Mouse (Mus musculus) stomach, postnatal 0 days (tissue): ENCODE measurements around the gene Trdmt1. TPM values are rescaled to one million over a fixed set of nuclear protein-coding genes. Genes with fewer than 3 reads are reported as not detected.

Source experiments
- ATAC-seq: fragments of 200-750 bp; cut with Nextera tagmentation; 2 replicates; pipeline ENCODE4 v1.8.0; 2017; ENCODE audit not compliant: low FRiP score, low TSS enrichment
- DNase-seq: peaks from one replicate; pipeline ENCODE4 v3.0.0-alpha.2; 2016; ENCODE audit warnings: low spot score
- H3K27ac ChIP-seq: fragments of 300-500 bp; sonication (generic); replicated peaks from 2 replicates; pipeline ENCODE4 v1.5.1; 2014; ENCODE audit warnings: mild to moderate bottlenecking, control low read depth
- H3K27me3 ChIP-seq: fragments of 300-500 bp; sonication (generic); 2 replicates; pipeline ENCODE4 v1.6.1; 2014; ENCODE audit warnings: low read length; ENCODE audit not compliant: control insufficient read depth, insufficient read depth
- H3K36me3 ChIP-seq: fragments of 300-500 bp; sonication (generic); 2 replicates; pipeline ENCODE4 v1.6.1; 2014; ENCODE audit warnings: low read length, mixed read lengths; ENCODE audit not compliant: control insufficient read depth, insufficient read depth
- H3K4me1 ChIP-seq: fragments of 300-500 bp; sonication (generic); replicated peaks from 2 replicates; pipeline ENCODE4 v1.6.1; 2014; ENCODE audit warnings: antibody characterized with exemption; ENCODE audit not compliant: control insufficient read depth, insufficient read depth
- H3K4me2 ChIP-seq: fragments of 300-500 bp; sonication (generic); replicated peaks from 2 replicates; pipeline ENCODE4 v1.6.1; 2014; ENCODE audit warnings: low read depth, mild to moderate bottlenecking, control low read depth, moderate library complexity
- H3K4me3 ChIP-seq: fragments of 300-500 bp; sonication (generic); 2 replicates; pipeline ENCODE4 v1.5.1; 2014; ENCODE audit warnings: low read depth, low read length, control low read depth
- H3K9ac ChIP-seq: fragments of 300-500 bp; sonication (generic); 2 replicates; pipeline ENCODE4 v1.6.1; 2014; ENCODE audit warnings: mild to moderate bottlenecking, low read length, control low read depth, mixed read lengths
- H3K9me3 ChIP-seq: fragments of 300-500 bp; sonication (generic); 2 replicates; pipeline ENCODE4 v1.6.1; 2016; ENCODE audit warnings: low read length; ENCODE audit not compliant: control insufficient read depth
- CTCF ChIP-seq: IDR thresholded peaks from 2 replicates; pipeline ENCODE4 v1.5.1; 2016; ENCODE audit warnings: antibody characterized with exemption, low read depth, mild to moderate bottlenecking, moderate library complexity
- EP300 ChIP-seq: optimal IDR thresholded peaks from 2 replicates; pipeline ENCODE3; 2016; ENCODE audit warnings: antibody characterized with exemption
- WGBS: fragments of 180-500 bp; shearing (Covaris S2); extraction: QIAGEN DNeasy Blood & Tissue Kit; methylation state at CpG from one replicate; pipeline ENCODE4 v1.1.7; 2014; 5-methylcytosine and 5-hydroxymethylcytosine counted together
- polyA plus RNA-seq: library from polyadenylated mRNA; unstranded; fragments of >200 nt; fragmentation: Nextera tagmentation; extraction: Ambion mirVana; gene quantifications from 2 replicates; pipeline ENCODE4 v1.2.1, GENCODE M21; 2015

Trdmt1 gene
- polyA plus RNA-seq, 1 experiment from 2014 or later: 6.9 TPM

GRCm38 (mm10) chr2:13560396-13560795, 15.9 kb upstream of the Trdmt1 start:
- no peak overlapping the region for H3K4me2 ChIP-seq
- no peak overlapping the region for H3K27ac ChIP-seq
- no peak for ATAC-seq
- no peak for DNase-seq
- H3K9me3 ChIP-seq: no peaks in the 10 kb centered on the region
- no peak overlapping the region for H3K4me3 ChIP-seq
- WGBS: 81% methylated on average over 2 of the region's 2 CpGs
- TF ChIP-seq EP300 (no peak), CTCF (no peak)
- no peaks in the 10 kb centered on the region for H3K4me1 ChIP-seq
- no peaks in the 10 kb centered on the region for H3K27me3 ChIP-seq
- H3K36me3 ChIP-seq: no peaks in the 10 kb centered on the region
- no peak overlapping the region for H3K9ac ChIP-seq

- DNase-seq: no peak
- Histone ChIP-seq H3K27me3 (no peaks in the 10 kb centered on the region), H3K27ac (no peak overlapping the region), H3K4me1 (no peaks in the 10 kb centered on the region), H3K4me2 (no peak overlapping the region), H3K9me3 (no peaks in the 10 kb centered on the region), H3K4me3 (no peak overlapping the region), H3K36me3 (no peaks in the 10 kb centered on the region), H3K9ac (no peak overlapping the region)
- TF ChIP-seq EP300 (no peak), CTCF (no peak)
- no peak for ATAC-seq
- 79% methylated on average over 5 of the region's 5 CpGs for WGBS
Measured at GRCm38 (mm10) chr2:13559729-13560128, 15.3 kb upstream of the Trdmt1 start.

GRCm38 (mm10) chr2:13559303-13559702, 14.8 kb upstream of the Trdmt1 start:
- Histone ChIP-seq H3K9me3 (no peaks in the 10 kb centered on the region), H3K4me1 (no peaks in the 10 kb centered on the region), H3K27ac (no peak overlapping the region), H3K36me3 (no peaks in the 10 kb centered on the region), H3K4me2 (no peak overlapping the region), H3K27me3 (no peaks in the 10 kb centered on the region), H3K9ac (no peak overlapping the region), H3K4me3 (no peak overlapping the region)
- no peak for TF ChIP-seq EP300
- ATAC-seq (no peak), DNase-seq (no peak)
- WGBS: 80% methylated on average over 5 of the region's 5 CpGs

GRCm38 (mm10) chr2:13558607-13559262, 14.3 kb upstream of the Trdmt1 start:
- WGBS: 47% methylated on average over 5 of the region's 5 CpGs
- H3K27ac ChIP-seq: no peak overlapping the region
- H3K4me3 ChIP-seq: no peak overlapping the region
- H3K36me3 ChIP-seq: no peaks in the 10 kb centered on the region
- ATAC-seq (peak; percentile 64; the same call in 1 of the 2 replicates), DNase-seq (no peak)
- no peaks in the 10 kb centered on the region for H3K9me3 ChIP-seq
- H3K27me3 ChIP-seq: no peaks in the 10 kb centered on the region
- TF ChIP-seq CTCF (no peak), EP300 (no peak)
- H3K9ac ChIP-seq: no peak overlapping the region
- H3K4me2 ChIP-seq: no peak overlapping the region
- no peaks in the 10 kb centered on the region for H3K4me1 ChIP-seq

GRCm38 (mm10) chr2:13557145-13558030, 12.9 kb upstream of the Trdmt1 start:
- Histone ChIP-seq H3K4me1 (no peaks in the 10 kb centered on the region), H3K27me3 (no peaks in the 10 kb centered on the region), H3K36me3 (no peaks in the 10 kb centered on the region), H3K4me3 (no peak overlapping the region), H3K4me2 (no peak overlapping the region), H3K9me3 (no peaks in the 10 kb centered on the region), H3K9ac (no peak overlapping the region), H3K27ac (peak overlapping the region; percentile 49; the same call in 1 of the 2 replicates)
- 56% methylated on average over 9 of the region's 9 CpGs for WGBS
- no peak for DNase-seq
- ATAC-seq: no peak
- TF ChIP-seq EP300 (no peak), CTCF (no peak)

- H3K9ac ChIP-seq: no peak overlapping the region
- no peaks in the 10 kb centered on the region for H3K9me3 ChIP-seq
- no peaks in the 10 kb centered on the region for H3K27me3 ChIP-seq
- no peak overlapping the region for H3K4me2 ChIP-seq
- no peak for ATAC-seq
- H3K4me3 ChIP-seq: no peak overlapping the region
- H3K27ac ChIP-seq: no peak overlapping the region
- H3K4me1 ChIP-seq: no peaks in the 10 kb centered on the region
- DNase-seq: no peak
- no peaks in the 10 kb centered on the region for H3K36me3 ChIP-seq
- no peak for TF ChIP-seq CTCF
- no peak for TF ChIP-seq EP300
Measured at GRCm38 (mm10) chr2:13556239-13556638, 11.8 kb upstream of the Trdmt1 start.
